Mouse (Mus musculus) liver, embryonic 18 days (tissue): ENCODE measurements around the gene Olfr1317. TPM values are rescaled to one million over a fixed set of nuclear protein-coding genes. Genes with fewer than 3 reads are reported as not detected.

Source experiments
- polyA plus RNA-seq: library from polyadenylated mRNA; depleted of rRNA; stranded (reverse); fragments of >200 nt; gene quantifications from 2 replicates; pipeline ENCODE4 v1.2.3, GENCODE M21; 2012; rRNA removed

Olfr1317 gene
- not detected in 2 replicates for polyA plus RNA-seq

GRCm38 (mm10) chr2:112140029-112140428 lies at the start of gene Olfr1317:
Gene Olfr1317 (plus strand): TSS chr2:112140329.

GRCm38 (mm10) chr2:112096681-112097080 lies 43.4 kb upstream of the Olfr1317 start, which contains the start of gene Olfr1314:
Gene Olfr1314 (minus strand): TSS chr2:112096781.

GRCm38 (mm10) chr2:112115340-112115739 lies 24.8 kb upstream of the Olfr1317 start, which contains the start of gene Olfr1315-ps1:
Gene Olfr1315-ps1 (minus strand): TSS chr2:112115440.

GRCm38 (mm10) chr2:112134877-112135276 lies 5.3 kb upstream of the Olfr1317 start, which contains the start of gene Olfr1316:
Gene Olfr1316 (minus strand): TSS chr2:112134977.

GRCm38 (mm10) chr2:112153898-112154297 lies 13.8 kb downstream of the Olfr1317 start, which contains the start of gene Olfr1318:
Gene Olfr1318 (plus strand): TSS chr2:112154198.

Other genes starting within 250 kb of the Olfr1317 start
- not detected in 2 replicates for gene Olfr1306, start 224.1 kb upstream of the Olfr1317 start, polyA plus RNA-seq
- not detected in 2 replicates for gene Olfr1307, start 190.9 kb upstream of the Olfr1317 start, polyA plus RNA-seq
- gene Olfr1308, start 175.4 kb upstream of the Olfr1317 start, polyA plus RNA-seq: not detected in 2 replicates
- gene Olfr1309, start 150.0 kb upstream of the Olfr1317 start, polyA plus RNA-seq: not detected in 2 replicates
- not detected in 2 replicates for gene Olfr1310, start 127.6 kb upstream of the Olfr1317 start, polyA plus RNA-seq
- not detected in 2 replicates for gene Olfr1311, start 115.9 kb upstream of the Olfr1317 start, polyA plus RNA-seq
- not detected in 2 replicates for gene Olfr1312, start 90.1 kb upstream of the Olfr1317 start, polyA plus RNA-seq
- gene Olfr1313, start 62.5 kb upstream of the Olfr1317 start, polyA plus RNA-seq: not detected in 2 replicates
- gene Olfr1314, start 43.5 kb upstream of the Olfr1317 start, polyA plus RNA-seq: not detected in 2 replicates
- gene Olfr1315-ps1, start 24.9 kb upstream of the Olfr1317 start, polyA plus RNA-seq: not detected in 2 replicates
- gene Olfr1316, start 5.4 kb upstream of the Olfr1317 start, polyA plus RNA-seq: not detected in 2 replicates
- not detected in 2 replicates for gene Olfr1318, start 13.9 kb downstream of the Olfr1317 start, polyA plus RNA-seq
- gene Lpcat4, start 99.1 kb downstream of the Olfr1317 start, polyA plus RNA-seq: 3.2 and 3.9 TPM in 2 replicates
- gene Nutm1, start 119.0 kb downstream of the Olfr1317 start, polyA plus RNA-seq: not detected in 2 replicates
- gene Nop10, start 121.6 kb downstream of the Olfr1317 start, polyA plus RNA-seq: 87.3 and 103 TPM in 2 replicates
- gene Slc12a6, start 125.5 kb downstream of the Olfr1317 start, polyA plus RNA-seq: 11.2 and 12.0 TPM in 2 replicates
- gene Gm21985, start 126.0 kb downstream of the Olfr1317 start, polyA plus RNA-seq: 0.02 TPM in 1 of 2 replicates, not detected in the other
- gene Emc4, start 227.7 kb downstream of the Olfr1317 start, polyA plus RNA-seq: 42.2 and 43.2 TPM in 2 replicates
- gene Katnbl1, start 238.9 kb downstream of the Olfr1317 start, polyA plus RNA-seq: 4.6 and 5.0 TPM in 2 replicates